Mouse (Mus musculus) urinary bladder, postnatal 4 days (tissue): ENCODE results near the gene Wnt4.

Experiments used
- DNase-seq, 2 experiments: peaks; one replicate each; pipeline ENCODE4 v3.0.0; 2021 to 2022; ENCODE audit warnings: low spot score in 2 of 2

Wnt4 gene

DNA sequence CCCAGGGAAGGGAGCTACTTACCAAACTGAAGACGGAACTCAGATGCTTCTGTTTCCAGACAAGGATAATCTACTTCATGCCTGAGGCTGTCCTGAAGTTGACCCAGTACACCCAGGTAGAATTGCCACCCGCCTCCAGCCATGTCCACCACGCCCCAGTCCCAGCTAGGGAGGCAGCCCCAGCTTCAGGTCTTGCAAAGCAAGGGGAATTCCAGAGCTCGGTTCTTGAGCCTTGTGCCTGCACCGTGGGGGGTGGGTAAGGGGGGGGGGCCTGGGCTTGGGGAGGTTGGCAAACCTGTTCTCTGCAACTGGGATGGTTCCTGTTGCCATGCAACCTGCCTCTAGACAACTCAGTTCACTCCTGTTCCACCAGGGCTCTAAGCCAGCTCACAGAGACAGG, 2.1 kb downstream of the Wnt4 start:
- DNase-seq = no peak

DNA sequence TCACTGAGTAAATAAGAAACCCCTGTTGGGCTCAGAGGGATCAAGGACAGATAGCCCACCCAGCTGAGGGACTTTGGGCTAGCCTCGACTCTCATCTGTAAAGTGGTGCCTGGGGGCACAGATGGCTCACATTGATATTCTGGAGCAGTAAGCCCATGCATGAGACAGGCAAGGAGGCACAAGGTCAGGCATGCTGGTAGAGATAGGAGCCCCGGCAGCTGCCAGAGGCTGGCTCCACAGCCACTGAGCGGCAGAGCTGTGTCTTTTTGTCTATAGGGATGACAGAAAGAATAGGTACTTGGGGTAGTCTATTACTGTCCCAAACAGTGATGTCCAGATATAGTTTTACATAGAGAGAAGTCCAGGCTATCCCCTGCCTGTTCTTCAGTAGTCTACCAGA, 4.0 kb downstream of the Wnt4 start:
- no peak for DNase-seq

DNA sequence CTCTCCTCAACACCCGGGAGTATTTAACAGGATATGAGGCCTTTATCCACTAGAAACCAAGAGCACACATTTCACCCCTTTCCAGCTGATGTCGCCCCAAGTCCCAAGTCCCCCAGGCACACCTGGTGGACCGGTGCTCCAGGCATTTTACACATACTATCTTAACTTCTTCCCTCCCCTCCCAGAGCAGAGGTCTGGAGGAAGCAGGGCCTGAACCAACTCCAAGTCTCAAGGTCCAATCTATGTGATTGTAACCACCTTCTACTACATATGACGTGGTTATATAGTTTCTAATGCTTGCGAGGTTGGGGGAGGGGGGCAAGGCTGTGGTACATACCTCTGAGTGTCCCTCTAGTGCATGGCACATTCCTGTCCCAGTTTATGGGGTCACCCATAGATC, 4.8 kb downstream of the Wnt4 start:
- no peak for DNase-seq

GRCm38 (mm10) chr4:137282584-137283406, 5.5 kb downstream of the Wnt4 start:
- DNase-seq = peak in 1 of 2 experiments; percentile 61

DNA sequence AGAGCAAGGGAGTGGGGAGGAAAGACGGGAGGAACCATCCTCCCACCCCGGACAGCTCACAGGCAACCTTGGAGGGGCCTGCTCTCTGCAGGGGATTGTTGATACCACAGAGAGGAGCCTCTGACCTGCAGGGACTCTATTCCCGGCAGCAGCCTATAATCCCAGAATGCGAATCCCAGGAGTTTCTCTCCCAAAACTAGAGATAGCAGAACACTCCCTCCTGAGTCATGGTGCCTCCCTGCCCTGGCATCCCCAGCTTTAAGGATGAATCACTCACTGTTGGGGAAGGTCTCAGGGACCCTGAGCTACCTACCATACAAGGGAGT, 6.1 kb downstream of the Wnt4 start:
- no peak for DNase-seq

- DNase-seq = no peak
These were observed 8.8 kb downstream of the Wnt4 start for GRCm38 (mm10) chr4:137285876-137286661.

DNA sequence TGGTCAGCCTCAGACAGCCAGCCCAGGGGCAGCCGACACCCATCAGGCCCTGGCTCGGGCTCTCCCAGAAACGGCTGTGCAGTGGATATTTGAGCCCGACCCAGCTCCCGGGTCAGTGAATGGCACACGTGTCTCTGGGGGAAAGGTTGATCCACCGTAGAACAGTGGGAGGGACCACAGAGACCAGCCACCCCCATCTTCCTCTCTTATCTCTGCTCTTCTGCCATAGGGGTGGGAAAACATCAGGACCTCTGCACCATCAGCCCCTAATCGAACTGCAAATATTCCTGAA, 9.3 kb downstream of the Wnt4 start:
- DNase-seq = no peak

DNA sequence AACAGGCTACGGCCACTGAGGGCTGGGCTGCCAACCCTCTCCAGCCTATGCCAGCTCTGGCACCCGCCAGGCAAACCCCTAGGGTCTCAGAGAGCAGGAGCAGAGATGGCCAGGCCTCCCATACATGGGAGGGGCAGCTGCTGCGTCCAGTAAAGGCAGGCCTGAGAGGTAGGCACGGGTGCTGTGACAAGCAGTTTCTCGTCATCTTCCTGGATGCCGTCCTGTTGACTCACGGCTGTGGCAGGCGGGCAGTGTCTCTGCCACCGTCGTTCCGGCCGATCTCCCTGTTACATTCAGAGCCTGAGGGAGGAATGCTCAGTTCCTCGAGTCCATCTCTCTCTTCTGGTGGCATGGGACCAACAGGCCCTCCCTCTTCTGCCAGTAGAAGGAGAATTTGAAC, 9.9 kb downstream of the Wnt4 start:
- peak in 1 of 2 experiments; percentile 40 for DNase-seq

DNA sequence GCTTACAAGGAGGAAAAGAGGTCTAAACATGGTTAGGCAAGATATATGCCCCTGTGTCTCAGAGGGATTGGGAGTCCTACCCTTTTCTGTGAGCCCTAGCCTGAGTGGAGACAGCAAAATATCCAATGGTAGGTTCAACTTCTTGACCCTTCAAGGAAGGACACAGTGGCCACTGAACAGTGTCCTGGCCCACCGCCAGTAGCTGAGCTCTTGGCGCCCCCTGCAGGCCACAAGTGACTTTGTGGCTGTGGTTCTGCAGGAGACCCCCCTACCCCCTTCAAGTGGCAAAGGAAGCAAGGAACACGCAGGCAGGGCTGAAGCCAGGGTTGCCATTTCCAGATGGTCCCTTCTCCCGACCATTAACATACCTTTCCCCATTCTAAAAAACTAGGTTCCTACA, 10.5 kb downstream of the Wnt4 start:
- peak; percentile 54 to 77 for DNase-seq

GRCm38 (mm10) chr4:137289701-137290100, 12.4 kb downstream of the Wnt4 start:
- DNase-seq = no peak

GRCm38 (mm10) chr4:137290250-137290649, 13.0 kb downstream of the Wnt4 start:
- no peak for DNase-seq

DNA sequence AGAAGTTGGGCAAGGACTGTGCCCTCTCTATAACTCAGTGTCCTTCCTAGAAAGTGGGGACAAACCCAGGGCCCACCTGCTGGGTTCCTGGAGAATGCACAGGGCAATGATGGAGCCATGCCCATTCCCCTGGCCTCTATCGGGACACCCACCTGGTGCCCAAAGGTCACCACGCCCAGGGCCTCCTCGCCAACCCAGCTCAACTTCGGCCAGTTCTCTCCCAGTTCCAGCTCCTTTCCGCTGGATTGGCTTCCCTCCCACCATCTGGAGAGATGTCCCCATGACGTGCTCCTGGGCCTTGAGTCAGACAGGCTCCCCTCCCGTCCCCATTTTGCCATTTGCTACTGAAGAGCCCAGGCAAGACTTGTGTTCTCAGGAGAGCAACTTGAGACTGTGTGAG, 15.3 kb downstream of the Wnt4 start:
- DNase-seq = no peak

DNA sequence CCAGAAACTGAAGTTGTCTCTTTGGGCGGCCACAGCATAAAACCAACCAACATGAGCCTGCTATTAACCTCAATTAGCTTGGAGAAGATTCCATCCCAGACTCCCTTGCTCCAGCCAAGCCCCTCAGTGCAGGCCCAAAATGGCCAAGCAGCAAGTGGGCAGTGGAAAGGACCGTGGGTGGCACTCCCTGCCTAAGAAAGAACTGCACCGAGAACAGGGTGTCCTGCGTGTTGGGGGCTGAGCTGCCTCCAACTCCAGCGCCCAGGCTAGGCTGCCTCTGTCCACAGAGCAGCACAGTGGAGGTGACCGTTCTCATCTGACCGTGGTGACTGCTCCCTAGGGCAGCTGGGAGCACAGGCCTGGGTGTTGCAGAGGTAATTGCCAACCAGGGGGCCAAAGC, 16.7 kb downstream of the Wnt4 start:
- DNase-seq = no peak

DNA sequence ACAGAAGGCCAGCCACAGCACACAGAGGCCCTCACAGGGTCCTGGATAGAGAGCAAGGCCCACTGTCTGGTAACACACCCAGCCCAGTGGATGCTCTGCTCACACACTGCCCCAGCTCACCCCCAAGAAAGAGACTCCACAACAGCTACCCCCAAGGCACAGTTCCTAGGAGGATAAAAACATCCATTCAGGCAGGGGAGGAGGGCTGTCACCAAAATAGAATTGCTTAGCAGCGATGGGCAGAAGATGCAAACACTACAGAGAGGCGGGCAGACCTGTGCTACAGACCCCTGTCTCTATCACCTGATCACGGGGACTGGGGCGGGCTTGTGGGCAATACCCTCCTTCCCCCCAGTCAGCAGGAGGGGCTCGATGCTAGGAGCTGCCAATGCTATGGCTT, 17.2 kb downstream of the Wnt4 start:
- no peak for DNase-seq

DNA sequence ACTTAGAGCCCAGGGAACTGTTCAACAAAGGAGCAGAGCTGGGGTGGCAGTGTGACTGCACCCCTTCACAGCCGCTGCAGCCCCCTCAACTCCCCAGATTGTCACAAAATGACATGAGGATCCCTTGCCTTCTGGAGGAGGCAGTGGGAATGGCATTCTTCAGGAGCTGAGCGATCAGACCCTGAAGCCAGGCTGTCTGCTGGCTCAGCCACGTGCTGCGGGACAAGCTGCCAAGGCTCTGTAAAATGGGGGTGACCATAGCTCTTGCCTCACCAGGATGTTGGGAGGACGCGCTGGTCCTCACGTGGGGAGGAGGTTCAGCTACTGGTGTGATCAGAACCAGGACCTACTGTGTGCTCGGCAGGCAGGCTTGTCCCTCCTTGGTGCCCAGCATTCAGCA, 17.7 kb downstream of the Wnt4 start:
- no peak for DNase-seq

DNA sequence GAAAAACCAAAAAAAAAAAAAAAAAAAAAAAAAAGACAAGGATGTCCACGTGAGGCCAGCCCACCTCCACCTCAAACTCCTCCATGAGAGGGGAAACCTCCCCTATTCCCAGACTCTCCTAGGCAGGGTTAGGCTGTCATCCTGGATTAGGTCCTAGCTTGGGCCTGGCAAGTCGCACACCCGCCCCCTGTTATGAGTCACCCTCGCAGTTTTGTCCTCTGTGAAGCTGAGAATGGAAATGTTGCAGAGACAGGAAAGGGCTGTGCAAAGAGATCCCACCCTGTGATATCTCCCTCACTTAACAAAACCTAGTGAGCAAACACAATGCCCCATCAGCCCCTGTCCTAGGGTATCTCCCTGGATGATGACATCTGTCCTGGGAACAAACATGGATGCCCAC, 20.3 kb downstream of the Wnt4 start:
- DNase-seq = no peak

DNA sequence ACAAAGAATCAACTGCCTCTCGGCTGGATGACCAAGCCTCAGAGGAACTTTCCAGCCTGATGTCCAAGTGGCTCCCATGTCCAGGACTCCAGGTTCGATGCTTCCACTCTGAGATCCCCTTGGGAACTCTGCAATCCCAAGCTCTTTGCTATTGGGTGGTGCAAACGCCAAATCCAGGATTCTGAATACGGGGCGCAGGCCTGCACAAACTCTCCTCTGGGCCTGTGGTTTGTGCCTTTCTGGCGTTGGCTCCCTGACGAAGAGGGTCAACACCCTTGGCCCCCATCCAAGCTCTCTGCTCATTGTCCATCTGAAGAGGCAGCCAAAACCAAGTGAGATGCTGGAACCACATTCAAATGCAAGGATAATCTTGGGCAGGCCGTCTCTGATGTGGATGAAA, 21.1 kb downstream of the Wnt4 start:
- no peak for DNase-seq

DNA sequence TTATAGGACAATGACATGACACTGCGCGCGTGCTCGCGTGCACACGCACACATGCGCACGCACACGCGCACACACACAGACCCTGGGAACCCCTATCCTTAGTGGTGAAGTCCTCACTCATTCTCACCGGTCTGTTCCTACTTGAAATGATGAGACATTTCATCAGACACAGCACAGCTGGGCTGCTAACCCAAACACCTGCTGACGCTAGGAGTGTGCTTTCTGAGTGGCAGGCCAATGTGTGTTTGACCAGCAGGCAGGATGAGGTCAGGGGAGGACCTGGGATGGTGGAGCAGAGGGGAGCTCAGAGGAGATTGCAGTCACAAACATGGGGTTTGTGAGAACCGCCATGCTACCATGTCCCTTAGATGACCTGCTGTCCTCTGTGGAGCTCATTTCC, 22.9 kb downstream of the Wnt4 start:
- no peak for DNase-seq

DNA sequence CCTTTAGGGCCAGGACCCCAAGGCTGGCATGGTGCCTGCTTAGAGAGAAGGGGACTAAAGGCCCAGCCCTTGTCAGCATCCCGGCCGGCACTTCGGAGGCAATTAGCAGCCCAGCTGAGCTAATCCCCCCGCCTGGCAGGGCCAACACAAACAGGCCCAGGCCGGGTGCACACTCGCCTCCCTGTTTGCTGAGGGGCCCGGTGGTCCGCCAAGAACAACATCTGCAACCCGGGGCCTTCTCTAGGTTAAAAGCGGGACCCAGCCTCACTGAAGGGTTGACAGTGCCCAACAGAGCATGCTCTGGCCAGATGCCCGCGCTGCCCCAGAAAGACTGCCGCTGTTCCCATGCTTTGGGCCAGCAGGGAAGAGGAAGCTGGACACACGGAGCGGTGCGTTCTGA, 24.3 kb downstream of the Wnt4 start:
- DNase-seq = no peak

DNA sequence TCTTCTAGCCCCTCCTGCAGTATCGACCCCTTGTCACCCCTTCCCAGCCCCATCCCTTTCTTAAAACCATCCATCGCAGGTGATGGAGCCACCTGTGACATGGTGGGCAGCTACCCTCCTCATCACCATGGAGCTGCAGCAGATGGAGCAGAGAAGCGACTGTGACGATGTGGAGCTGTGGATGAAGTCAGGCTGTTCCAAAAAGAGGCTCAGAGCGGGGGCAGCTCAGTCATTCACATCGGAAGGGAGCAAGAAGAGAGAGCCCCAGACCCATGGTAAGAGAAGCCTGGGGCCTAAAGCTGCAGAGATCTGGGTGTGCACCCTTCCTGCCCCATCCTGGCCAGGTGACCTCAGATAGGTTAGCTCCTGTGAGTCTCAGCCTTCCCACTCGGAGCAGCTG, 26.8 kb downstream of the Wnt4 start:
- DNase-seq = no peak

DNA sequence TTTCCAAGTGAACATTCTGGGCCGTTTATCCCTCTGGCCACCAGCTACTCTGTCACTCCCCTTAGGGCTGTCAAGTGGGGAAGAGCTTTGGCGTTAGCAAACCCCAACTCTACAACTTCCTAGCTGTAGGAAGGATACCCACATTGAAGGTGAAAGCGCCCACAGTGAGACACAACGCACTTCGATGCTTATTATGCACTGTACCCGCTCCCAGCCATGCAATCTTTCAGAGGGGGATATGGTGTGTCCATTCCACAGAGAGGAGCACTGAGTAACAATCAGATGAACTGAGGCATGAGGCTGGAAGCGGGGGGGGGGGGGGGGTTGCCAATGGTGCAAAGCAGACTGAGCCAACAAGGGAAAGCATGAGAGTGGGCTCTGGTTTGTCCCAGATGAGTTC, 27.8 kb downstream of the Wnt4 start:
- DNase-seq = no peak

- peak; percentile 62 to 68 for DNase-seq
These were observed 28.7 kb downstream of the Wnt4 start for GRCm38 (mm10) chr4:137305831-137306576.

- no peak for DNase-seq
These were observed 29.2 kb downstream of the Wnt4 start for GRCm38 (mm10) chr4:137306577-137306888.
